Mouse (Mus musculus): ENCODE results near the gene Ppm1b. TPM values are rescaled to one million over a fixed set of nuclear protein-coding genes. Genes with fewer than 3 reads are reported as not detected.
A peak's percentile ranks its signal among the peaks of the same experiment; 100 is the strongest.

Ppm1b gene
- polyA plus RNA-seq, 1 experiment from 2014 or later, result 91.4 TPM

- H3K27me3 ChIP-seq, result no peaks in the 10 kb centered on the region
- H3K9ac ChIP-seq (replicated peaks), result no peak overlapping the region
- no peaks in the 10 kb centered on the region for H3K9me3 ChIP-seq
- H3K4me1 ChIP-seq (replicated peaks), result no peaks in the 10 kb centered on the region
- H3K36me3 ChIP-seq, result peaks cover 12% of the 10 kb centered on the region; the same call in 1 of the 2 replicates
- no peak overlapping the region for H3K4me2 ChIP-seq
- H3K27ac ChIP-seq, result no peak overlapping the region
- no peak overlapping the region for H3K4me3 ChIP-seq (replicated peaks)
- 73% methylated on average over 22 of the region's 22 CpGs for WGBS
- 0 out of 2 replicates have a peak, but pooled peaks have one; percentile 37 for ATAC-seq (ENCODE audit: insufficient number of reproducible peaks, insufficient read depth, low FRiP score, low TSS enrichment, low read depth)
Observed at GRCm38 (mm10) chr17:85023247-85024167, 67.0 kb downstream of the Ppm1b start.

- H3K4me1 ChIP-seq (replicated peaks), result no peaks in the 10 kb centered on the region
- WGBS, result 92% methylated on average over 8 of the region's 8 CpGs
- H3K9ac ChIP-seq (replicated peaks), result no peak overlapping the region
- no peak overlapping the region for H3K4me2 ChIP-seq
- H3K4me3 ChIP-seq (replicated peaks), result no peak overlapping the region
- ATAC-seq (ENCODE audit: insufficient number of reproducible peaks, insufficient read depth, low FRiP score, low TSS enrichment, low read depth), result no peak
- no peak overlapping the region for H3K27ac ChIP-seq
- H3K36me3 ChIP-seq, result peaks cover 12% of the 10 kb centered on the region; the same call in 1 of the 2 replicates
- H3K9me3 ChIP-seq, result no peaks in the 10 kb centered on the region
- H3K27me3 ChIP-seq, result no peaks in the 10 kb centered on the region
Observed at GRCm38 (mm10) chr17:85024237-85024636, 67.7 kb downstream of the Ppm1b start.

GRCm38 (mm10) chr17:85025151-85025550 lies 68.6 kb downstream of the Ppm1b start:
- Histone ChIP-seq H3K4me1 (replicated peaks) (no peaks in the 10 kb centered on the region; the same call in 1 of the 2 replicates), H3K9ac (replicated peaks) (no peak overlapping the region), H3K36me3 (peaks cover 12% of the 10 kb centered on the region; the same call in 1 of the 2 replicates), H3K27ac (no peak overlapping the region), H3K4me2 (no peak overlapping the region), H3K9me3 (no peaks in the 10 kb centered on the region), H3K4me3 (replicated peaks) (no peak overlapping the region), H3K27me3 (no peaks in the 10 kb centered on the region)
- no peak for ATAC-seq (ENCODE audit: insufficient number of reproducible peaks, insufficient read depth, low FRiP score, low TSS enrichment, low read depth)
- WGBS, result 91% methylated on average over 6 of the region's 6 CpGs

- Histone ChIP-seq H3K9ac (replicated peaks) (no peak overlapping the region), H3K9me3 (no peaks in the 10 kb centered on the region), H3K4me1 (replicated peaks) (no peaks in the 10 kb centered on the region; the same call in 1 of the 2 replicates), H3K27ac (no peak overlapping the region), H3K4me2 (no peak overlapping the region), H3K27me3 (no peaks in the 10 kb centered on the region), H3K4me3 (replicated peaks) (no peak overlapping the region), H3K36me3 (peaks cover 12% of the 10 kb centered on the region; the same call in 1 of the 2 replicates)
- no peak for ATAC-seq (ENCODE audit: insufficient number of reproducible peaks, insufficient read depth, low FRiP score, low TSS enrichment, low read depth)
- WGBS, result 88% methylated on average over 6 of the region's 6 CpGs
Observed at GRCm38 (mm10) chr17:85026436-85026835, 69.9 kb downstream of the Ppm1b start.

- peaks cover 12% of the 10 kb centered on the region; the same call in 1 of the 2 replicates for H3K36me3 ChIP-seq
- no peak for ATAC-seq (ENCODE audit: insufficient number of reproducible peaks, insufficient read depth, low FRiP score, low TSS enrichment, low read depth)
- 83% methylated on average over 3 of the region's 3 CpGs for WGBS
Observed at GRCm38 (mm10) chr17:85027247-85027646, 70.7 kb downstream of the Ppm1b start.

GRCm38 (mm10) chr17:85028093-85028739 lies 71.7 kb downstream of the Ppm1b start, which contains the start of gene Slc3a1:
Slc3a1 (plus strand) TSS chr17:85028376.
- Histone ChIP-seq H3K4me2 (no peak within 1 kb of the TSS), H3K27ac (no peak within 1 kb of the TSS)
- 93% methylated on average over 20 of the region's 20 CpGs for WGBS

More at GRCm38 (mm10) chr17:85027247-85027646, 70.7 kb downstream of the Ppm1b start:
- H3K9me3 ChIP-seq, result no peaks in the 10 kb centered on the region
- no peaks in the 10 kb centered on the region for H3K27me3 ChIP-seq
- no peaks in the 10 kb centered on the region; the same call in 1 of the 2 replicates for H3K4me1 ChIP-seq (replicated peaks)
- H3K9ac ChIP-seq (replicated peaks), result no peak overlapping the region
- no peak overlapping the region for H3K4me3 ChIP-seq (replicated peaks)
- H3K4me2 ChIP-seq, result no peak overlapping the region
- H3K27ac ChIP-seq, result no peak overlapping the region

GRCm38 (mm10) chr17:85028797-85029196 lies 72.3 kb downstream of the Ppm1b start:
- Histone ChIP-seq H3K9ac (replicated peaks) (no peak overlapping the region), H3K27me3 (no peaks in the 10 kb centered on the region), H3K27ac (no peak overlapping the region), H3K4me2 (no peak overlapping the region), H3K9me3 (no peaks in the 10 kb centered on the region), H3K36me3 (peaks cover 12% of the 10 kb centered on the region; the same call in 1 of the 2 replicates), H3K4me3 (replicated peaks) (no peak overlapping the region), H3K4me1 (replicated peaks) (no peaks in the 10 kb centered on the region; the same call in 1 of the 2 replicates)
- WGBS, result 87% methylated on average over 10 of the region's 10 CpGs
- no peak for ATAC-seq (ENCODE audit: insufficient number of reproducible peaks, insufficient read depth, low FRiP score, low TSS enrichment, low read depth)

More at GRCm38 (mm10) chr17:85028093-85028739, 71.7 kb downstream of the Ppm1b start, which contains the start of gene Slc3a1:
- Histone ChIP-seq H3K27me3 (no peaks in the 10 kb centered on the region), H3K9me3 (no peaks in the 10 kb centered on the region), H3K36me3 (peaks cover 12% of the 10 kb centered on the region; the same call in 1 of the 2 replicates), H3K4me3 (replicated peaks) (no peak within 1 kb of the TSS), H3K9ac (replicated peaks) (no peak within 1 kb of the TSS), H3K4me1 (replicated peaks) (no peaks in the 10 kb centered on the region; the same call in 1 of the 2 replicates)
- ATAC-seq (ENCODE audit: insufficient number of reproducible peaks, insufficient read depth, low FRiP score, low TSS enrichment, low read depth), result no peak

- no peak overlapping the region for H3K9ac ChIP-seq (replicated peaks)
- H3K4me3 ChIP-seq (replicated peaks), result no peak overlapping the region
- H3K4me1 ChIP-seq (replicated peaks), result no peaks in the 10 kb centered on the region; the same call in 1 of the 2 replicates
- ATAC-seq (ENCODE audit: insufficient number of reproducible peaks, insufficient read depth, low FRiP score, low TSS enrichment, low read depth), result no peak
- no peaks in the 10 kb centered on the region for H3K9me3 ChIP-seq
- no peak overlapping the region for H3K4me2 ChIP-seq
- no peak overlapping the region for H3K27ac ChIP-seq
- H3K36me3 ChIP-seq, result peaks cover 4% of the 10 kb centered on the region; the same call in 1 of the 2 replicates
- 77% methylated on average over 5 of the region's 5 CpGs for WGBS
- H3K27me3 ChIP-seq, result no peaks in the 10 kb centered on the region
Observed at GRCm38 (mm10) chr17:85030651-85031050, 74.1 kb downstream of the Ppm1b start.

- ATAC-seq (ENCODE audit: insufficient number of reproducible peaks, insufficient read depth, low FRiP score, low TSS enrichment, low read depth), result no peak
- Histone ChIP-seq H3K27me3 (no peaks in the 10 kb centered on the region), H3K9ac (replicated peaks) (no peak overlapping the region), H3K27ac (no peak overlapping the region), H3K4me2 (no peak overlapping the region), H3K4me1 (replicated peaks) (no peaks in the 10 kb centered on the region; the same call in 1 of the 2 replicates), H3K4me3 (replicated peaks) (no peak overlapping the region), H3K9me3 (no peaks in the 10 kb centered on the region), H3K36me3 (no peaks in the 10 kb centered on the region)
- 82% methylated on average over 3 of the region's 3 CpGs for WGBS
Observed at GRCm38 (mm10) chr17:85033087-85033486, 76.5 kb downstream of the Ppm1b start.

- 67% methylated on average over 11 of the region's 11 CpGs for WGBS
- H3K27ac ChIP-seq, result no peak overlapping the region
- H3K4me2 ChIP-seq, result no peak overlapping the region
- no peaks in the 10 kb centered on the region for H3K27me3 ChIP-seq
- no peaks in the 10 kb centered on the region for H3K9me3 ChIP-seq
- H3K36me3 ChIP-seq, result no peaks in the 10 kb centered on the region
- no peak for ATAC-seq (ENCODE audit: insufficient number of reproducible peaks, insufficient read depth, low FRiP score, low TSS enrichment, low read depth)
- H3K4me3 ChIP-seq (replicated peaks), result no peak overlapping the region
- H3K4me1 ChIP-seq (replicated peaks), result no peaks in the 10 kb centered on the region; the same call in 1 of the 2 replicates
- no peak overlapping the region for H3K9ac ChIP-seq (replicated peaks)
Observed at GRCm38 (mm10) chr17:85034068-85034467, 77.5 kb downstream of the Ppm1b start.

- no peaks in the 10 kb centered on the region for H3K9me3 ChIP-seq
- no peaks in the 10 kb centered on the region for H3K27me3 ChIP-seq
- H3K36me3 ChIP-seq, result no peaks in the 10 kb centered on the region
- no peak overlapping the region for H3K9ac ChIP-seq (replicated peaks)
- H3K4me2 ChIP-seq, result no peak overlapping the region
- no peak overlapping the region for H3K4me3 ChIP-seq (replicated peaks)
- no peaks in the 10 kb centered on the region for H3K4me1 ChIP-seq (replicated peaks)
- WGBS, result 88% methylated on average over 5 of the region's 5 CpGs
- no peak overlapping the region for H3K27ac ChIP-seq
- no peak for ATAC-seq (ENCODE audit: insufficient number of reproducible peaks, insufficient read depth, low FRiP score, low TSS enrichment, low read depth)
Observed at GRCm38 (mm10) chr17:85037855-85038254, 81.3 kb downstream of the Ppm1b start.
